Mouse (Mus musculus) MEL (cell line): Measurements from ENCODE around the gene Fam213b. TPM values are rescaled to one million over a fixed set of nuclear protein-coding genes. Genes with fewer than 3 reads are reported as not detected.

Source experiments
- DNase-seq: peaks from one replicate; pipeline ENCODE4 v3.0.0; 2011; ENCODE audit warnings: low read depth, low spot score
- H3K27ac ChIP-seq: 2 replicates; pipeline ENCODE4 v1.5.1; 2012; ENCODE audit warnings: low read depth, mild to moderate bottlenecking, control low read depth, low read length, moderate library complexity; ENCODE audit not compliant: control insufficient read depth
- H3K27me3 ChIP-seq, 2 experiments: fragments of 150-350 bp in 1 of 2; sonication (generic) in 1 of 2; 2 replicates each; pipeline ENCODE4 v1.6.1; 2012; ENCODE audit warnings: low read length in 2 of 2, mild to moderate bottlenecking in 2 of 2, improper control_type of control experiment in 1 of 2, moderate library complexity in 1 of 2; ENCODE audit not compliant: insufficient read depth in 2 of 2, control insufficient read depth in 1 of 2
- H3K36me3 ChIP-seq, 2 experiments: 2 replicates each; pipeline ENCODE4 v1.6.1; 2012 to 2014; ENCODE audit warnings: low read length in 2 of 2, improper control_type of control experiment in 1 of 2, inconsistent platforms in 1 of 2, mild to moderate bottlenecking in 1 of 2; ENCODE audit not compliant: insufficient read depth in 2 of 2, control insufficient read depth in 1 of 2
- H3K4me1 ChIP-seq, 2 experiments: fragments of 150-350 bp in 1 of 2; sonication (generic) in 1 of 2; 2 replicates each; pipeline ENCODE4 v1.6.1; 2012; ENCODE audit warnings: low read length in 2 of 2, improper control_type of control experiment in 1 of 2, mild to moderate bottlenecking in 1 of 2; ENCODE audit not compliant: insufficient read depth in 2 of 2, control insufficient read depth in 1 of 2
- H3K4me3 ChIP-seq, 2 experiments: fragments of 150-350 bp in 1 of 2; sonication (generic) in 1 of 2; 2 replicates each; pipeline ENCODE4 v1.5.1; 2012; ENCODE audit warnings: low read depth in 2 of 2, low read length in 2 of 2, mild to moderate bottlenecking in 2 of 2, moderate library complexity in 2 of 2, control low read depth in 1 of 2, improper control_type of control experiment in 1 of 2; ENCODE audit not compliant: control insufficient read depth in 1 of 2, insufficient read depth in 1 of 2
- H3K79me2 ChIP-seq: 2 replicates; pipeline ENCODE4 v1.6.1; 2012; ENCODE audit warnings: mild to moderate bottlenecking, low read length, moderate library complexity; ENCODE audit not compliant: control insufficient read depth, poor library complexity, insufficient read depth
- H3K9ac ChIP-seq: 2 replicates; pipeline ENCODE4 v1.6.1; 2012; ENCODE audit warnings: low read depth, mild to moderate bottlenecking, control low read depth, low read length, moderate library complexity; ENCODE audit not compliant: control insufficient read depth, poor library complexity, severe bottlenecking
- H3K9me3 ChIP-seq: fragments of 150-350 bp; sonication (generic); replicated peaks from 2 replicates; pipeline ENCODE4 v1.6.1; 2012; ENCODE audit warnings: mild to moderate bottlenecking, low read length, improper control_type of control experiment, moderate library complexity; ENCODE audit not compliant: insufficient read depth
- BHLHE40 ChIP-seq: IDR thresholded peaks from 2 replicates; pipeline ENCODE4 v1.6.1; 2012; ENCODE audit warnings: low read depth, mild to moderate bottlenecking, inconsistent platforms, low read length, improper control_type of control experiment, borderline replicate concordance
- CHD2 ChIP-seq: IDR thresholded peaks from 2 replicates; pipeline ENCODE4 v1.6.1; 2011; ENCODE audit warnings: low read length, improper control_type of control experiment
- ELF1 ChIP-seq: IDR thresholded peaks from 2 replicates; pipeline ENCODE4 v1.6.1; 2014; ENCODE audit warnings: low read depth, mild to moderate bottlenecking, inconsistent platforms, low read length, improper control_type of control experiment, moderate library complexity
- ETS1 ChIP-seq: IDR thresholded peaks from 2 replicates; pipeline ENCODE4 v1.6.1; 2012; ENCODE audit warnings: low read depth, mild to moderate bottlenecking, inconsistent platforms, low read length, improper control_type of control experiment, moderate library complexity
- GATA1 ChIP-seq: IDR thresholded peaks from 2 replicates; pipeline ENCODE4 v1.6.1; 2011; ENCODE audit warnings: low read depth, low read length, improper control_type of control experiment
- HCFC1 ChIP-seq: IDR thresholded peaks from 2 replicates; pipeline ENCODE4 v1.6.1; 2012; ENCODE audit warnings: low read depth, mild to moderate bottlenecking, inconsistent platforms, low read length, improper control_type of control experiment, moderate library complexity
- MAFK ChIP-seq: IDR thresholded peaks from 2 replicates; pipeline ENCODE4 v1.6.1; 2011; ENCODE audit warnings: low read depth, mild to moderate bottlenecking, low read length, improper control_type of control experiment, borderline replicate concordance
- MAZ ChIP-seq: IDR thresholded peaks from 2 replicates; pipeline ENCODE4 v1.6.1; 2012; ENCODE audit warnings: low read depth, mild to moderate bottlenecking, inconsistent platforms, low read length, improper control_type of control experiment
- MYB ChIP-seq: IDR thresholded peaks from 2 replicates; pipeline ENCODE4 v1.6.1; 2011; ENCODE audit warnings: mild to moderate bottlenecking, low read depth, low read length, improper control_type of control experiment
- MYC ChIP-seq: IDR thresholded peaks from 2 replicates; pipeline ENCODE4 v1.6.1; 2011; ENCODE audit warnings: low read depth, mild to moderate bottlenecking, low read length, improper control_type of control experiment, moderate library complexity
- SMC3 ChIP-seq: IDR thresholded peaks from 2 replicates; pipeline ENCODE4 v1.6.1; 2011; ENCODE audit warnings: low read depth, low read length, improper control_type of control experiment
- TAL1 ChIP-seq: IDR thresholded peaks from 2 replicates; pipeline ENCODE4 v1.6.1; 2012; ENCODE audit warnings: mild to moderate bottlenecking, inconsistent platforms, low read length, moderate library complexity, mixed read lengths
- TBP ChIP-seq: IDR thresholded peaks from 2 replicates; pipeline ENCODE4 v1.8.0; 2011; ENCODE audit warnings: low read depth, low read length, improper control_type of control experiment
- ZC3H11A ChIP-seq: IDR thresholded peaks from 2 replicates; pipeline ENCODE4 v1.6.1; 2012; ENCODE audit warnings: low read depth, mild to moderate bottlenecking, inconsistent platforms, low read length, improper control_type of control experiment
- ZKSCAN1 ChIP-seq: IDR thresholded peaks from 2 replicates; pipeline ENCODE4 v1.6.1; 2012; ENCODE audit warnings: low read depth, mild to moderate bottlenecking, inconsistent platforms, low read length, improper control_type of control experiment, moderate library complexity
- ZMIZ1 ChIP-seq: IDR thresholded peaks from 2 replicates; pipeline ENCODE4 v1.6.1; 2012; ENCODE audit warnings: low read depth, mild to moderate bottlenecking, inconsistent platforms, low read length, improper control_type of control experiment, moderate library complexity
- ZNF384 ChIP-seq: IDR thresholded peaks from 2 replicates; pipeline ENCODE4 v1.6.1; 2012; ENCODE audit warnings: low read depth, mild to moderate bottlenecking, inconsistent platforms, low read length, improper control_type of control experiment
- polyA plus RNA-seq, 2 experiments: library from polyadenylated mRNA; stranded (reverse) in 1 of 2; unstranded in 1 of 2; fragments of >175 nt in 1 of 2; fragments of >200 nt in 1 of 2; gene quantifications; 2 replicates each; pipeline versions ENCODE4 v1.2.1 to v1.2.4; 2012; ENCODE audit warnings: low replicate concordance in 2 of 2, low read depth in 1 of 2; ENCODE audit not compliant: insufficient read length in 2 of 2, insufficient read depth in 1 of 2, missing spikeins in 1 of 2
- total RNA-seq: library from RNA; depleted of rRNA; stranded (reverse); fragments of 300-350 nt; gene quantifications from 2 replicates; pipeline ENCODE4 v1.2.3, GENCODE M21; 2012

Gene Fam213b
- total and polyA plus RNA-seq, 3 experiments = not detected

- Histone ChIP-seq H3K9me3 (no peaks in the 10 kb centered on the region), H3K27me3 (no peaks in the 10 kb centered on the region), H3K4me1 (no peaks in the 10 kb centered on the region), H3K27ac (no peak overlapping the region), H3K36me3 (no peaks in the 10 kb centered on the region), H3K9ac (no peak overlapping the region), H3K4me3 (no peak overlapping the region), H3K79me2 (no peaks in the 10 kb centered on the region)
- TF ChIP-seq SMC3 (no peak), HCFC1 (no peak), ELF1 (no peak), TAL1 (no peak)
- no peak for DNase-seq
Observed at GRCm38 (mm10) chr4:154895549-154895948, 3.4 kb downstream of the Fam213b start.

- Histone ChIP-seq H3K27ac (no peak overlapping the region), H3K4me1 (no peaks in the 10 kb centered on the region), H3K9ac (no peak overlapping the region), H3K4me3 (no peak overlapping the region), H3K27me3 (no peaks in the 10 kb centered on the region), H3K36me3 (no peaks in the 10 kb centered on the region), H3K79me2 (no peaks in the 10 kb centered on the region), H3K9me3 (no peaks in the 10 kb centered on the region)
- no peak for TF ChIP-seq MAZ
- TF ChIP-seq GATA1 = no peak
- no peak for TF ChIP-seq ETS1
- TF ChIP-seq ZC3H11A = no peak
- TF ChIP-seq ZNF384 = no peak
- no peak for TF ChIP-seq TAL1
- no peak for TF ChIP-seq CHD2
- TF ChIP-seq ZKSCAN1 = no peak
- TF ChIP-seq TBP = no peak
- no peak for TF ChIP-seq HCFC1
- no peak for TF ChIP-seq MAFK
- TF ChIP-seq ZMIZ1 = no peak
- TF ChIP-seq ELF1 = no peak
- no peak for TF ChIP-seq MYB
- no peak for TF ChIP-seq MYC
- TF ChIP-seq BHLHE40 = no peak
- no peak for DNase-seq
Observed at GRCm38 (mm10) chr4:154890887-154891286, 8.0 kb downstream of the Fam213b start.
